Mouse (Mus musculus): ENCODE results near the gene Cmtm2a. TPM values are rescaled to one million over a fixed set of nuclear protein-coding genes. Genes with fewer than 3 reads are reported as not detected.
"Not testable (repeated sequence)": the region's sequence is repeated elsewhere in the genome, so short reads cannot be mapped to it uniquely, and the experiment has no call there.

The Cmtm2a gene
- polyA plus RNA-seq, 1 experiment from 2014 or later: not detected

DNA sequence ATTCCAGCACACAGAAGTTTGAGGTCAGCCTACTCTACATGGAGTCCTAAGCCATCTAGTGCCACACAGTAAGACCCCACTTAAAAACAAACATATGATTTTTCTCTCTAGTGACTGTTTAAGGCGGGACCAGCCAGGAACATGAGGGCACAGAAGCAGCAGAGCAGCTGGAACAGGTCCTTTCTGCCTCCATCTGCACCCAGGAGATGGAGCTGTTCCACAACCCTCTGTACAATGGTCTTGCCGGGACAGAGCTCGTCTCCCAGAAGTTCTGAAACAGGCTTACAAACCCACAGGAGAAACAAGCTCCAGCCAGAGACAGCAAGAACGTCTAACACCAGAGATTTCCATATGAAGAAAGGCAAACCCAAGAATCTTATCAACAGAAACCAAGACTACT lies 20.3 kb upstream of the Cmtm2a start:
- Histone ChIP-seq H3K36me3 (ENCODE audit: inconsistent target) (no peaks in the 10 kb centered on the region), H3K4me3 (ENCODE audit: inconsistent target) (no peak overlapping the region), H3K79me2 (ENCODE audit: inconsistent target) (no peaks in the 10 kb centered on the region), H3K27ac (no peak overlapping the region)
- 68% methylated on average over 4 of the region's 4 CpGs for WGBS (ENCODE audit: missing documents)

DNA sequence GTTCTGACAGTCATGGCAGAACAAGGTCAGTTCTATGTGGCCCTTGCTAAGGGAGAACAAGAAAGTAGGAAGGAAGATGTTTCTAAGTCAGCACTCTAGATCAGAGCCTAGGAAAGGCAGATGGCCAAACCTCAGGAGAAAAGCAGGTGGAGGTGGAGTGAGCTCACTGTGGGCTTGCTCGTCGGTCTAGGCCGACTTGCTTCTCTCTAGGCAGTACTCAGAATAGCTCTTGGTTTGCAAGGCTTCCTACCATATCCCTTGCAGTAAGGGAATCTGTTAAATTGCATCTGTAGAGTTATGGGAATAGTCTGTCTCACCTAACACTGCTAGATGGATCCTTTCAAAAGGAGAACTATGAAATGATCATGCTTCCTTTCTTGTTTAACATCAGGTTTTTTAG lies 19.0 kb upstream of the Cmtm2a start:
- H3K79me2 ChIP-seq (ENCODE audit: inconsistent target); H3K4me3 ChIP-seq (ENCODE audit: inconsistent target); H3K27ac ChIP-seq; H3K36me3 ChIP-seq (ENCODE audit: inconsistent target): not testable (repeated sequence)
- 67% methylated on average over 3 of the region's 3 CpGs for WGBS (ENCODE audit: missing documents)

DNA sequence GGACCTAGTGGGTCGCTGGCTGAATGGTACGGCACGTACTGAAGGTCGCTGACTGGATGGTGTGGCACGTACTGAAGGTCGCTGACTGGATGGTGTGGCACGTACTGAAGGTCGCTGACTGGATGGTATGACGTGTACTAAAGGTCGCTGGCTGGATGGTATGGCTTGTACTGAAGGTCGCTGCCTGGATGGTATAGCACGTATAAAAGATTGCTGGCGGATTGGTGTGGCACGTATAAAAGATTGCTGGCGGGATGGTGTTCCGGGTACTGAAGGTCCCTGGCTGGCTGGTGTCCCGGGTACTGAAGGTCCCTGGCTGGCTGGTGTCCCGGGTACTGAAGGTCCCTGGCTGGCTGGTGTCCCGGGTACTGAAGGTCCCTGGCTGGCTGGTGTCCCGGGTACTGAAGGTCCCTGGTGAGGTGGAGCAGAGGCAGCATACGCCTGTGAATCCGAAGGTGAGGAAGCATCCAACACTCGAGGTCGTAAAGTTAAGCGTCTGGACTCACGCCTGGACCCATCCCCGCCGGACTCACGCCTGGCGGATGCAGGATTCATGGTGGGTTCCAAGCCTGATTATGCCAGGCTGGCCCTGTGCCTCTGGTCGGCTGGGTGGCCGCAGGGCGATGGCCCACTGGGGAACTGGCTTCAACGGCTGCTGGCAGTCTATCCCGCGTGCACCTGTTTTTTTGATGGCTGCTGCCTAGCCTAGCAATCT lies 16.6 kb upstream of the Cmtm2a start, which contains the start of the genes Gm45711 and Cmtm1:
Gm45711 (minus strand) TSS at position 641 of the 715 bp plus-strand sequence.
Cmtm1 (minus strand) TSS at position 705 of the 715 bp plus-strand sequence.
- not testable (repeated sequence) for H3K27ac ChIP-seq; H3K79me2 ChIP-seq (ENCODE audit: inconsistent target); H3K36me3 ChIP-seq (ENCODE audit: inconsistent target); H3K4me3 ChIP-seq (ENCODE audit: inconsistent target)
- WGBS (ENCODE audit: missing documents): 89% methylated on average over 31 of the region's 36 CpGs

DNA sequence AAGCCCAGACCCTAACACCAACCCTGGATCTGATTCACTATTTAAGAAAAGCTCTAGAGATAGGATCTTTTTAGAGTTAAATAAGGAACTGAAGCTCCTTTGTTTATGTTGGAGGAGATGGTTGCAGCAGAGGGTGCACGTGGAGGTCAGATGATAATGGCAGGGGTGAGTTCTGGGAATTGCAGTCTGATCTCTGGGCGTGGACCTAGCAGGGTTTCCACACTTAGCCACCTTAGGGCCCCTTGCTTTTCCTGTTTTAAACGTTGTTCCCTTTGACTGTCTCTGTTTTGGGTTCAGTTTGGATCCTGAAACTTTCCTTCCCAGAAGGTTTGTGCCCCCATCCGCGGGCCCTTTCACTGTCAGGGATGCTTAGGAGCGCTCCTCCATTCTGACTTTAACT lies 15.4 kb upstream of the Cmtm2a start:
- H3K36me3 ChIP-seq (ENCODE audit: inconsistent target); H3K27ac ChIP-seq; H3K79me2 ChIP-seq (ENCODE audit: inconsistent target); H3K4me3 ChIP-seq (ENCODE audit: inconsistent target): not testable (repeated sequence)
- 56% methylated on average over 6 of the region's 6 CpGs for WGBS (ENCODE audit: missing documents)

DNA sequence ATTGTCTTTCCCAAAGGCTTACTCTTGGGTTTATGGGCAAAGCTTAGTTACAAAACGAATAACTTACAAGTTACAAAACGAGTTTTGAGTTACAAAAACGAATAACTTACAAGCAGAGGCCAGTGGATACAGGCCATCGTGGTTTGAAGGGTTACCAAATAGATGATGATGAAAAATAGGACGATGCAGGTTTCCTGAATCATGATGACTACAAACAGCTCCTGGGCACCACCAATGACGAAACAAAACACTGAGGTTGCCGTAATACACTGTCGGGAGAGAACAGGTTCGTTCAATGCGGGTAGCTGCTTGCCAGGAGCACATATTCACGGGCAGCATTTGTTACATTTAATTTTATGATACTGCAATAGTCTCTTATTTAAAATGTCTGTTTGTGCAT lies 12.0 kb upstream of the Cmtm2a start:
- no peak overlapping the region for H3K27ac ChIP-seq
- 64% methylated on average over 9 of the region's 11 CpGs for whole genome bisulfite sequencing (ENCODE audit: missing documents)
- no peak overlapping the region for H3K4me3 ChIP-seq (ENCODE audit: inconsistent target)
- no peaks in the 10 kb centered on the region for H3K79me2 ChIP-seq (ENCODE audit: inconsistent target)
- H3K36me3 ChIP-seq (ENCODE audit: inconsistent target): no peaks in the 10 kb centered on the region

DNA sequence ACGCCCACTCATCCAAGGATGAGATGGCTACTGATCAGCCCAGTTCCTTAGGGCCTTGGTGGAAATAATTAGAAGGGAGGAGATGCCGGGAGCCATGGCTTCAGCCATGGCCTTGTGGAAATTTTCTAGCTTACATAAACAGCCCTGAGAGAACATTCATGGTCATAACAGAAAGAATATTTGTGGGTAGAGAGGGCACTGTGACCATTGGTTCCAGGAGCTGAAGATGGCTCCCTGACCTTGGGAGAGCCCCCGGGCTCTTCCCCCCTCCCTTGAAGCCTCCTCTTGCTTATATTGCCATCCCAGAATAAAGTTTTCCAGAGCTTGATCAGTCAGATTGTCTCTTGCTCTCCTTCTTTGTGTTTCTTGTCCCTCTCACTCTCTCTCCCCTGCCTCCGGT lies 9.6 kb upstream of the Cmtm2a start:
- not testable (repeated sequence) for H3K36me3 ChIP-seq (ENCODE audit: inconsistent target); H3K27ac ChIP-seq; H3K79me2 ChIP-seq (ENCODE audit: inconsistent target); H3K4me3 ChIP-seq (ENCODE audit: inconsistent target)
- WGBS (ENCODE audit: missing documents): 92% methylated on average over 3 of the region's 4 CpGs

DNA sequence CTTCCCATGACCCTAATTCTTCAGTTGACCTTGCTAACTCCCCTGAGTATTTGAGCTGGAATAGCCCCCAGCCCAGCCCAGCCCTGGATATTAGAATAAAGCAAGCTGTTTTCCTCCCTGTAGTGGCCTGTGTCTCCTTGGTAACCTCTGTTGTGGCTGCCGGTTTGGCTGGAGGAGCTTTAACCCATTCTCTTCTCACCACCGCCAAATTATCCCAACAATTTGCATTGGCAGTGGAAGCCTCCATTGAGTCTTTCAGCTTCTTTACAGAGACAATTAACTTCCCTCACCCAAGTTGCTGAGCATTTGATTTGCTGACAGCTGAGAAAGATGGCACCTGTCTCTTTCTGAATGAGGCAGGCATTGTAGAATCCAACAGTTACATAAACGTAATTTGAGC lies 8.6 kb upstream of the Cmtm2a start:
- H3K27ac ChIP-seq; H3K4me3 ChIP-seq (ENCODE audit: inconsistent target); H3K79me2 ChIP-seq (ENCODE audit: inconsistent target); H3K36me3 ChIP-seq (ENCODE audit: inconsistent target): not testable (repeated sequence)
- 63% methylated on average over 3 of the region's 3 CpGs for WGBS (ENCODE audit: missing documents)

DNA sequence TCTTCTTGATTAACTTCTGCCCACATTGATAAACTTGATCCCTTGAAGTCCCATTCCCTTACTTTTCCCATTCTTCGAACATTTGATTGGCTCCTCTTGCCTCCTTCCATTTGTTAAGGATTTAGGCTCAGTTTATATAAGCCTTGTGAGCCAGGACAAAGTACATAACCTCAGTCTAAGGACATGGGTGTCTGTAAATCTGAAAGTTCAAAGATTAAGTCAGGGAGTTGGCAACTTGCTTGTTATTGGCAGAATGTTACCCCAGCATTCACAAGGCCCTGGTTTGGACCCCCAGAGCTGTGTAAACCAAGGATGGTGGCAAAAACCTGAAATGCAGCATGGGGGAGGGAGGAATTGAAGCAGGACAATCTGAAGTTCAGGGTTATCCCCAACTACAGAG lies 1.4 kb upstream of the Cmtm2a start:
- H3K79me2 ChIP-seq (ENCODE audit: inconsistent target): no peaks in the 10 kb centered on the region
- no peak overlapping the region for H3K27ac ChIP-seq
- WGBS (ENCODE audit: missing documents): 89% methylated on average over 1 of the region's 1 CpGs
- no peak overlapping the region for H3K4me3 ChIP-seq (ENCODE audit: inconsistent target)
- H3K36me3 ChIP-seq (ENCODE audit: inconsistent target): no peaks in the 10 kb centered on the region

DNA sequence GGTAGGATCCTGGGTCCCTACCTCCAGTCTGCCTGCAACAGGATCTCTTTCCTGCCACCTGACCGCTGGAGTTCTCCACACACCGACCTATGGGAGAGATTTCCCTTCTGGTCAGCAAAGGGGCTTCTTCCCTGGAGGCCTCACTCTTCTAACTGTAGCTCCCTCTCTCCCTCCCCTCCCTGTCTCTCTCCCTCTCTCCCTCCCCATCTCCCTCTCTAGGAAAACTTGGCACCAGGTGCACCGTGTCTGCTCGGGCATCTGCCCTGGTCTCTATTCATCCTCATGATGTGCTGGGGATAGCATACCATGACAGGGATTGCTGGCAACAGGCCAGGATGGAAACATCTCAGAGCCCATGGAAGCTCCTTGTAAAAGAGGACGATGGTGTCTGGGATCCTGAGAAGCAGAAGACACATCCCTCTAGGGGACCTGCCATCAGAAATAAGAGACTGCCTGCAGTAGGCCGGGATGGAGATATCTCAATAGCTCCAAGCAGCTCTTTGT lies 24.0 kb downstream of the Cmtm2a start:
- Histone ChIP-seq H3K79me2 (ENCODE audit: inconsistent target) (no peaks in the 10 kb centered on the region), H3K4me3 (ENCODE audit: inconsistent target) (no peak overlapping the region)
- 96% methylated on average over 6 of the region's 6 CpGs for WGBS (ENCODE audit: missing documents)

DNA sequence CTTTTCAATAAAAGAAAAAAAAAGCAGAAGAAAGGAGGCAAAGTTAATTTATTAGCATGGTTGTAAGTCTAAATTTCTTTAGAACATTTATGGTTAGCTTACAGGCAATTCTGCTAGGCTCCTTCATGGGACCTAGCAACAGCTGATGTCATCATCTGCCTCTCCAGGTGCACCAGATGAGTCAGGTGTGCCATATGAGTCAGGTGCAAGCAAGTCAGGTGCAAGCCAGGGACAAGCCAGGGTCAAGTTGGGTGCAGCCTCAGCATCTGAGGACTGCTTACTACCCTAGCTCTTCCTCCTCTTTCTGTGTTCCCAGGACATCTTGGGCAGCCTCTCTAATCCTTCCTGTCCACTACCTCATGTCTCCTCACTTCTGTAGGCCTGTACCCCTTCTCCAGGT lies 24.6 kb downstream of the Cmtm2a start:
- no peaks in the 10 kb centered on the region for H3K79me2 ChIP-seq (ENCODE audit: inconsistent target)
- H3K4me3 ChIP-seq (ENCODE audit: inconsistent target): no peak overlapping the region
- no peak overlapping the region for H3K27ac ChIP-seq
- H3K36me3 ChIP-seq (ENCODE audit: inconsistent target): peaks cover 15% of the 10 kb centered on the region

More for the DNA sequence above, 24.0 kb downstream of the Cmtm2a start:
- peaks cover 9% of the 10 kb centered on the region; the same call in 1 of the 2 replicates for H3K36me3 ChIP-seq (ENCODE audit: inconsistent target)
- H3K27ac ChIP-seq: no peak overlapping the region

DNA sequence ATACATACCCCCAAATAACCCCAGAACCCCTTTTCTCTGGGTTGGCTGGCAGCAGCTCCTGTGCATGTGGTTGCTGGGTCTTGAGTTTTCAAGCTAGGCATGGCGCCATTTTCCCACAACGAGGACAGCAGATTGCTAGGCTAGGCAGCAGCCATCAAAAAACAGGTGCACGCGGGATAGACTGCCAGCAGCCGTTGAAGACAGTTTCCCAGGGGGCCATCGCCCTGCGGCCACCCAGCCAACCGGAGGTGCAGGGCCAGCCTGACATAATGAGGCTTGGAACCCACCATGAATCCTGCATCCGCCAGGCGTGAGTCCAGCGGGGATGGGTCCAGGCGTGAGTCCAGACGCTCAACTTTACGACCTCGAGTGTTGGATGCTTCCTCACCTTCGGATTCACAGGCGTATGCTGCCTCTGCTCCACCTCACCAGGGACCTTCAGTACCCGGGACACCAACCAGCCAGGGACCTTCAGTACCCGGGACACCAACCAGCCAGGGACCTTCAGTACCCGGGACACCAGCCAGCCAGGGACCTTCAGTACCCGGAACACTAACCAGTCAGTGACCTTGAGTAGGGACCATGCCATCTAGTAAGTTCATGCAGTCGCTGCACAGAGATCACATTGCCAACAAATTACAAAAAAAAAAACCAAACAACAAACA lies 28.6 kb downstream of the Cmtm2a start:
- H3K27ac ChIP-seq; H3K79me2 ChIP-seq (ENCODE audit: inconsistent target); H3K4me3 ChIP-seq (ENCODE audit: inconsistent target): not testable (repeated sequence)
- peaks cover 42% of the 10 kb centered on the region for H3K36me3 ChIP-seq (ENCODE audit: inconsistent target)
- WGBS (ENCODE audit: missing documents): 96% methylated on average over 19 of the region's 22 CpGs

DNA sequence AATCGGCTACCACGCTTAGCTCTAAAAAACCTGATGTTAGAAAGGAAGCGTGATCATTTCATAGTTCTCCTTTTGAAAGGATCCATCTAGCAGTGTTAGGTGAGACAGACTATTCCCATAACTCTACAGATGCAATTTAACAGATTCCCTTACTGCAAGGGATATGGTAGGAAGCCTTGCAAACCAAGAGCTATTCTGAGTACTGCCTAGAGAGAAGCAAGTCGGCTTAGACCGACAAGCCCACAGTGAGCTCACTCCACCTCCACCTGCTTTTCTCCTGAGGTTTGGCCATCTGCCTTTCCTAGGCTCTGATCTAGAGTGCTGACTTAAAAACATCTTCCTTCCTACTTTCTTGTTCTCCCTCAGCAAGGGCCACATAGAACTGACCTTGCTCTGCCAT lies 31.2 kb downstream of the Cmtm2a start:
- H3K27ac ChIP-seq; H3K4me3 ChIP-seq (ENCODE audit: inconsistent target); H3K79me2 ChIP-seq (ENCODE audit: inconsistent target): not testable (repeated sequence)
- H3K36me3 ChIP-seq (ENCODE audit: inconsistent target): peaks cover 62% of the 10 kb centered on the region
- WGBS (ENCODE audit: missing documents): 88% methylated on average over 4 of the region's 5 CpGs

DNA sequence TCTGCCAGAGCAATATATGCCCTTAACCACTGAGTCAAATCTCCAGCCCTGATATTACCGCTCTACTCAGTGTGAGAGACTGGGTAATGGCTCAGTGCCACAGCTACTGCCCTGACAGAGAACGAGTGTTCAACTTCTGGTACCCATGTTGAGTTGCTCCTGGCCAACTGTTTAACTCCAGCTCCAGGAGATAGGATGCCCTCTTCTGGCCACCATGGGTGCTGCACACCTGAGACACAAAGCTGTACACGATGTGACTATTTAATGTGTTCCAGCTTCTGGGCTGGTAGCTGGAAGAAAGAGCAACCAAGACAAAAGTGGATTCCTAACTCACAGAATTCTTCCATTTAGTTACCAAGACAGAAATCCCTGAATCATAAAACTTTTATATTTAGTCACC lies 40.0 kb downstream of the Cmtm2a start:
- WGBS (ENCODE audit: missing documents): 89% methylated on average over 3 of the region's 3 CpGs
- H3K27ac ChIP-seq: no peak overlapping the region
- no peak overlapping the region for H3K4me3 ChIP-seq (ENCODE audit: inconsistent target)
- peaks cover 52% of the 10 kb centered on the region for H3K79me2 ChIP-seq (ENCODE audit: inconsistent target)
- H3K36me3 ChIP-seq (ENCODE audit: inconsistent target): peaks cover 6% of the 10 kb centered on the region

DNA sequence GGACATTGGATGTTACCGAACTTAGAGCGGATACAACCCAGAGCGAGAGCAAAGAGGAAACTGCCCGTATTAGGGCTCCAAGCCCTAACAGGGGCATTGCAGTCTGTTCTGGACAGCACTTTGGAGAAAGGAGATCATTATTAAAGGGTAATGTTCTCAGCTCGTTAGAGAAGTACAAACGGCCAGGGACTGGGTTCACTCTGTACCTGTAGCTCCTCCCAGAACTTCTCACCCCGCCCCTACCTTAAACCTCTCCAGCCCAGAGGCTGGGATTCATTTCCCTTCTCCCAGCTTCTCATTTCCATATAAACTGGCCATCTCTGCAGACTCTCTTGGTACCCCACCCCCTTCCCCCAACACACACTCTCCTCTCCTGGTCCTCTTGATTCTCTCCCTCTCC lies 41.5 kb downstream of the Cmtm2a start:
- H3K4me3 ChIP-seq (ENCODE audit: inconsistent target): peak overlapping the region; percentile 93
- peak overlapping the region; percentile 85 for H3K27ac ChIP-seq

More for the DNA sequence above, 41.5 kb downstream of the Cmtm2a start:
- 0% methylated on average over 7 of the region's 7 CpGs for WGBS (ENCODE audit: missing documents)
- Histone ChIP-seq H3K79me2 (ENCODE audit: inconsistent target) (peaks cover 57% of the 10 kb centered on the region), H3K36me3 (ENCODE audit: inconsistent target) (no peaks in the 10 kb centered on the region)

All from macrophage (primary cell).